Mouse (Mus musculus) kidney, adult 2 months (tissue): ENCODE results near the gene Rnf151. TPM values are rescaled to one million over a fixed set of nuclear protein-coding genes. Genes with fewer than 3 reads are reported as not detected.

Experiments
- DNase-seq: peaks from one replicate; pipeline ENCODE4 v3.0.0; 2021
- H3K27ac ChIP-seq: fragments of 200-500 bp; 2 replicates; pipeline ENCODE4 v1.5.1; 2012; ENCODE audit warnings: low read depth, low read length, control low read depth, inconsistent platforms; ENCODE audit not compliant: insufficient read depth
- H3K27me3 ChIP-seq: fragments of 200-500 bp; replicated peaks from 2 replicates; pipeline ENCODE4 v1.6.1; 2012; ENCODE audit warnings: mild to moderate bottlenecking, moderate library complexity, low read length, inconsistent platforms; ENCODE audit not compliant: control insufficient read depth, insufficient read depth
- H3K36me3 ChIP-seq: fragments of 200-500 bp; 2 replicates; pipeline ENCODE4 v1.6.1; 2012; ENCODE audit warnings: mild to moderate bottlenecking, moderate library complexity, low read length, inconsistent platforms; ENCODE audit not compliant: control insufficient read depth, insufficient read depth
- H3K4me1 ChIP-seq: fragments of 200-500 bp; 2 replicates; pipeline ENCODE4 v1.6.1; 2011; ENCODE audit warnings: low read length; ENCODE audit not compliant: control insufficient read depth, insufficient read depth
- H3K4me3 ChIP-seq: fragments of 200-500 bp; 2 replicates; pipeline ENCODE4 v1.5.1; 2011; ENCODE audit warnings: mild to moderate bottlenecking, low read depth, low read length, control low read depth; ENCODE audit not compliant: insufficient read depth
- CTCF ChIP-seq: fragments of 200-500 bp; conservative IDR thresholded peaks from 2 replicates; pipeline ENCODE4 v1.5.1; 2011; ENCODE audit warnings: low read depth, mild to moderate bottlenecking, control low read depth, low read length, moderate library complexity, mixed read lengths; ENCODE audit not compliant: insufficient read depth, insufficient read length
- POLR2A ChIP-seq: fragments of 200-500 bp; IDR thresholded peaks from one replicate; pipeline ENCODE4 v1.6.1; 2011; ENCODE audit warnings: low read depth, low read length, control low read depth
- WGBS: fragments of 180-500 bp; shearing (Covaris S2); methylation state at CpG from one replicate; pipeline ENCODE4 v1.1.7; 2018; 5-methylcytosine and 5-hydroxymethylcytosine counted together
- polyA plus RNA-seq: library from polyadenylated mRNA; depleted of rRNA; stranded (reverse); fragments of >200 nt; gene quantifications from 2 replicates; pipeline ENCODE4 v1.2.3, GENCODE M21; 2012

The Rnf151 gene
- polyA plus RNA-seq, 1 experiment = 0.16 TPM

DNA sequence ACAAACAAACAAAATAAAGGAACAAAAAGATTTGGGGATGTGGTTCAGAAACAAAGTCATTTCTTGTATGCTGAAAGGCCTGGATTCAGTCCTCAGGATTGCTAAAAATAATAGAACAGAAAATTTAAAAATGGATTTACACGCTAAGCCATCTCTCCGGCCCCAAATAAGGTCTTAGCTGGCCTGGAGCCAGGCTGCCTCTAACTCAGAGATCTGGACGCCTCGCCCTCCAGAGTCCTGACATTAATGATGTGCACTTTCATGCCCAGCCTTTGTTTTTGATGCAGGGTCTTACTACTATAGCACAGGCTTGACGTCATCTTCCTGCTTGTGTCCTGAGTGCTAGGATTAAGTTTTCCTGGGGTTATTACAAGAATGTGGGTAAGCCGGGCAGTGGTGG lies 11.2 kb upstream of the Rnf151 start:
- 66% methylated on average over 6 of the region's 6 CpGs for WGBS
- H3K27ac ChIP-seq = no peak overlapping the region
- no peak for DNase-seq
- H3K36me3 ChIP-seq = no peaks in the 10 kb centered on the region
- H3K4me3 ChIP-seq = no peak overlapping the region
- TF ChIP-seq CTCF = no peak
- no peak for TF ChIP-seq POLR2A
- H3K27me3 ChIP-seq = no peaks in the 10 kb centered on the region
- H3K4me1 ChIP-seq = peaks cover 17% of the 10 kb centered on the region

- Histone ChIP-seq H3K4me1 (peaks cover 16% of the 10 kb centered on the region), H3K27ac (no peak overlapping the region), H3K36me3 (no peaks in the 10 kb centered on the region), H3K27me3 (no peaks in the 10 kb centered on the region), H3K4me3 (no peak overlapping the region)
- 68% methylated on average over 17 of the region's 17 CpGs for WGBS
- no peak for DNase-seq
- TF ChIP-seq POLR2A = no peak
- TF ChIP-seq CTCF = no peak
These were observed 10.3 kb upstream of the Rnf151 start for GRCm38 (mm10) chr17:24728184-24728583.

GRCm38 (mm10) chr17:24727618-24728017 lies 9.8 kb upstream of the Rnf151 start, which contains the start of gene Rpl3l:
Gene Rpl3l (plus strand): TSS chr17:24727820.
- DNase-seq = no peak
- WGBS = 66% methylated on average over 2 of the region's 2 CpGs
- Histone ChIP-seq H3K36me3 (no peaks in the 10 kb centered on the region), H3K4me1 (peaks cover 11% of the 10 kb centered on the region; the same call in 1 of the 2 replicates), H3K27ac (no peak within 1 kb of the TSS), H3K4me3 (no peak within 1 kb of the TSS), H3K27me3 (no peaks in the 10 kb centered on the region)
- TF ChIP-seq CTCF (no peak), POLR2A (no peak)

GRCm38 (mm10) chr17:24725637-24726390 lies 8.0 kb upstream of the Rnf151 start:
- WGBS = 64% methylated on average over 3 of the region's 3 CpGs
- H3K27me3 ChIP-seq = no peaks in the 10 kb centered on the region
- no peak overlapping the region for H3K27ac ChIP-seq
- H3K4me1 ChIP-seq = peaks cover 2% of the 10 kb centered on the region; the same call in 1 of the 2 replicates
- no peak for DNase-seq
- H3K36me3 ChIP-seq = no peaks in the 10 kb centered on the region; the same call in 1 of the 2 replicates
- TF ChIP-seq POLR2A = no peak
- no peak for TF ChIP-seq CTCF
- H3K4me3 ChIP-seq = no peak overlapping the region

DNA sequence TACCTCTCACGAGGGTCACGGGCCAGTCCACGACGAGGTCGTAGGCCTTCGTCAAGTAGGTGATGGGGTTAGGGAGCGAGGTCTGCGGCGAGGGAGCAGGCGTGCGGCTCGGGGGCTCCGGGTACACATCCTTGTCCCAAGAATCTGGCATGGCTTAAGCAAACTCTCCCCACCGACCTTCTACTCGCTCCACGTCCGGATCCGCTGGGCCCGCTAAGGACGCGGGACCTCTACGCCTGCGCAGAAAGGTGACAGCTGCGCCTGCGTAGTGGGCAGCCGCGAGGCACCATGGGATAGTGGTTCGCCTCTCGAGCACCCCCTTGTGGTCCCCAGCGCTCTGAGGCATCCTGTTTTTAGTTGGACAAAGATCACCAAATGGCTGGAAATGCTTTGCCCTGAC lies 6.3 kb upstream of the Rnf151 start, which contains the start of gene Ndufb10:
TSS of gene Ndufb10 (minus strand) at position 295 of the 400 bp plus-strand sequence.
- WGBS = under 1% methylated on average over 30 of the region's 30 CpGs
- DNase-seq = peak; percentile 98
- peak within 1 kb of the TSS; percentile 90 for H3K27ac ChIP-seq
- TF ChIP-seq CTCF (peak; percentile 96; the same call in 1 of the 2 replicates), POLR2A (peak; percentile 96)
- no peaks in the 10 kb centered on the region; the same call in 1 of the 2 replicates for H3K36me3 ChIP-seq
- H3K27me3 ChIP-seq = no peaks in the 10 kb centered on the region
- peak within 1 kb of the TSS; percentile 87 for H3K4me3 ChIP-seq
- H3K4me1 ChIP-seq = peaks cover 2% of the 10 kb centered on the region; the same call in 1 of the 2 replicates

GRCm38 (mm10) chr17:24723881-24724180 lies 6.0 kb upstream of the Rnf151 start:
- peak overlapping the region; percentile 90 for H3K27ac ChIP-seq
- no peak for TF ChIP-seq POLR2A
- no peak for TF ChIP-seq CTCF
- WGBS = under 1% methylated on average over 15 of the region's 15 CpGs
- peak overlapping the region; percentile 87 for H3K4me3 ChIP-seq
- DNase-seq = no peak
- H3K36me3 ChIP-seq = no peaks in the 10 kb centered on the region; the same call in 1 of the 2 replicates
- peaks cover 2% of the 10 kb centered on the region; the same call in 1 of the 2 replicates for H3K4me1 ChIP-seq
- H3K27me3 ChIP-seq = no peaks in the 10 kb centered on the region

DNA sequence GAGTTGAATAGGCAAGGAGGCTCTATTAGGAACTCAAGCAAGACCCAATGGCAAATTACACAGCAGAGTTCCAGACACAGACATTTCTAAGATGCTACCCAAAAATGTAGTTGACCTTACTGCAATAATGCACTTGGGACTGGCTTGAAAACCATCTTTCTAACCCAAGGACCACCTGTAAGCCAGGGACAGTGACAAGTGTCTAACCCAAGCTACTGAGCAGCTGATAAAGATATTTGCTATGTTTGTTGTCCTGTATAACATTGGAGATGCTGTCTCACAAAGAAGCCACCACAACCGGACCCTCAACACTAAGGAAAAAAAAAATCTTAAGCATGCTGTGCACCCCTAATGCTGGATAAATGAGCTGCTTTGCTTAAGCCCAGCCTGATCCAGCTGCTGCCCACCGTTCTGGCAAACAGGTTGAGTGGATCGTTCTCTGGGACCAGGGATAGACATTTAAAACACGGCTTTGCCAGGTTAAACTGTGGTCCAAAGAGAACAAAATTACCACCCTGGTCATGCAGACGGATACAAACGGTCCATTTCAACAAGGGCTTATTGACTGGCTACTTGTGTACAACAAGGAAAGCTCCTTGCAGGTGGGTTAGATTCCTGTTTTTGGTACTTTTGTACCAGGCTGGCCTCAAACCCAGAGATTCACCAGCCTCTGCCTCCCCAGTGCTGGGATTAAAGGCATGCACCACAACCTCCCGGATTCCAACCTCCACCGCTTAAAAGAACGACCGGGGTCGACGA lies 5.4 kb upstream of the Rnf151 start:
- Histone ChIP-seq H3K4me3 (peak overlapping the region; percentile 87), H3K4me1 (peaks cover 2% of the 10 kb centered on the region; the same call in 1 of the 2 replicates), H3K27me3 (no peaks in the 10 kb centered on the region), H3K36me3 (no peaks in the 10 kb centered on the region; the same call in 1 of the 2 replicates), H3K27ac (peak overlapping the region; percentile 90)
- TF ChIP-seq POLR2A (no peak), CTCF (no peak)
- under 1% methylated on average over 12 of the region's 12 CpGs for WGBS
- no peak for DNase-seq
